12 mouse cellular contexts compared by ENCODE assay signal in the genomic region with DNA sequence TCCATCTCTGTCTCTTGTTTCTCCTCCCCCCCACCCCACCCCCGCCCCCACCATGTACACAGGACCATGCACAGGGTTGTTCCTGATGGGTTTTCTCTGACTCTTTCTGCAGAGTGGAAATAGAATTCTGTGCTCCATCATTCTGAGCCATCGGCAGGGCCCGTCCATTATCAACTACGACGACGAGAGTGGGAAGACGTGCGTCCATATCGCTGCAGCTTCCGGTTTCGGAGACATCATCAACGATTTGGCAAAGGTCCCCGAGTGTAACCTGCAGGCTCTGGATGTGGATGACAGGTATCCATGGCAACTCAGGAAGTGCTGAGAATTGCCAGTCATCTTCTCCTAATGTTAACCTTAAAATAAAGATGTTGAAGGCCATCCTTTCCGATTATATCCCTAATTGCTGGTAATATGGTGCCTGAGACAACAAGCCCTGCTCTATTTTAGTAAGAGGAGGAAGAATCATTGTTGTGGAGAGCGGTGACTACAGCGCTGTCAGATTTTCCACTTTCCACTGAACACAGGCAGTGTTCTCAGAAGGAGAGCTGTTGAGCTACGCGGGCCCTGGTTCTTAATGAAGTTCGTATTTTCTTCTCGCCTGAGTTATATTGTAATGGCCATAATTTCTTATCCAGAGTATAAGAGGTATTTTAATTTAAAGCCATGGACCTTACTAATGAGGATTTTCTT.
"Had no signal": no experiment of that assay in that cellular context is flagged by ENCODE, and none has a peak within 500 bp of the region (broad histone marks: within the 10 kb centered on the region; RNA-seq: fewer than 3 reads in every experiment).

No protein-coding gene starts in this region.

- H3K36me3 ChIP-seq: kidney, embryonic 15.5 days; limb, embryonic 12.5 days; liver, embryonic 13.5 days; midbrain, embryonic 12.5 days had no signal

- H3K9me3 ChIP-seq: kidney, embryonic 15.5 days; limb, embryonic 12.5 days; liver, embryonic 13.5 days; midbrain, embryonic 12.5 days had no signal

- H3K4me1 ChIP-seq: liver, embryonic 13.5 days had no signal

- ATAC-seq: midbrain, embryonic 16.5 days had no signal

- H3K4me3 ChIP-seq: kidney, embryonic 15.5 days; left cerebral cortex, adult 2 months; limb, embryonic 12.5 days; liver, embryonic 13.5 days; midbrain, embryonic 12.5 days had no signal

- H3K4me2 ChIP-seq: kidney, embryonic 15.5 days; limb, embryonic 12.5 days; liver, embryonic 13.5 days; midbrain, embryonic 12.5 days had no signal

- H3K27ac ChIP-seq: kidney, embryonic 15.5 days; left cerebral cortex, adult 2 months; limb, embryonic 12.5 days; liver, embryonic 13.5 days; midbrain, embryonic 12.5 days; stomach, postnatal 0 days had no signal

- H3K9ac ChIP-seq: kidney, embryonic 15.5 days; limb, embryonic 12.5 days; liver, embryonic 13.5 days; midbrain, embryonic 12.5 days had no signal

- DNase-seq: kidney, postnatal 14 days; liver; liver, embryonic 13.5 days; lung, adult 18-20 months; right cerebral cortex, postnatal 25 days; thymus, postnatal 4 days had no signal

- H3K27me3 ChIP-seq: kidney, embryonic 15.5 days; limb, embryonic 12.5 days; liver, embryonic 13.5 days; midbrain, embryonic 12.5 days had no signal
